Mouse (Mus musculus) mature B cell (primary cell): Measurements from ENCODE around the gene Kdm4c.
"Not testable (repeated sequence)": the region's sequence is repeated elsewhere in the genome, so short reads cannot be mapped to it uniquely, and the experiment has no call there.

ENCODE experiments used
- in situ Hi-C: fragments of 300-500 bp; cut with MboI; formaldehyde crosslinking; loops from 2 replicates; pipeline ENCODE4 v1.14.3; 2019

The Kdm4c gene

DNA sequence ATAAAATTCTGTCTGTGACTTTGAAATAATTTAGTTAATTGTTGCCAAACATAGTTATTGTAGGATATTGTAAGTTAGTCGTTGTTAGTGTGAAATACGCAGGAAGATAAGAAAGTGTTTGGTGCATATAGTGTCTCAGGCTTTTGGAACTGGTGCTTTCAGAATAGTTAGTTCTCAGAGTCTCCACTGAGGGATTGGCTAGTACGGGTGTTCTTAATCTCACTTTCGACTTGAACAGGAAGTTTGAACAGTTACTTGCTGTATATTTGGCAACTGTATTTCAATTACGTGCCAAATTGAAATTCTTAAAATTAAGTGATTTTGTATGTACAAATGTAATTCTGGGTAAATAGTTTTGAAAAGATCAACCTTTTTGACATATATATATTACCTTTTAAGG is 68.8 kb downstream of the Kdm4c start:
- in situ Hi-C loops = no loop called here

DNA sequence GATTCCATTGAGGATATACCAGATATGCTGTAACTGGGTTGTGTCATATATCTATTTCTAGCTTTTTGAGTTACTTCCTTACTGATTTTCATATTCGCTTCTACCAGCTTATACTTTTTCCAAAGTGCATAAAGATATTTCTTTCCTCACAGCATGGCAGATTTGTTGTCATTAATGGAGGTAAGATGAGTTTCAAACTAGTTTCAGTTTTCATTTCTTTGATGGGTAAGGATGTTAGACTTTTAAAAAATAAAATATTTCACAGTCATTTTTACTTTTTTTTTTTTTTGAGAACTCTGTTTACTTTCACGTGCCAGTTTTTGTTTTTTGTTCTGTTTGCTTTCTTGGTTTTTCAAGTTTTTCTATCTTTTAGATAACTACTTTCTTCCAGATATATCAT is 70.6 kb downstream of the Kdm4c start:
- in situ Hi-C loops = no loop called here

- in situ Hi-C loops = no loop called here
Observed at GRCm38 (mm10) chr4:74315388-74315787, 73.1 kb downstream of the Kdm4c start.

GRCm38 (mm10) chr4:74319313-74319712 is 77.0 kb downstream of the Kdm4c start:
- in situ Hi-C loops = no loop called here

- in situ Hi-C loops = no loop called here
Observed at GRCm38 (mm10) chr4:74357479-74357878, 115.2 kb downstream of the Kdm4c start.

- in situ Hi-C loops = no loop called here
Observed at GRCm38 (mm10) chr4:74360274-74360673, 118.0 kb downstream of the Kdm4c start.

GRCm38 (mm10) chr4:74386583-74386982 is 144.3 kb downstream of the Kdm4c start:
- in situ Hi-C loops = no loop called here

- in situ Hi-C loops = no loop called here
Observed at GRCm38 (mm10) chr4:74393162-74393561, 150.9 kb downstream of the Kdm4c start.

DNA sequence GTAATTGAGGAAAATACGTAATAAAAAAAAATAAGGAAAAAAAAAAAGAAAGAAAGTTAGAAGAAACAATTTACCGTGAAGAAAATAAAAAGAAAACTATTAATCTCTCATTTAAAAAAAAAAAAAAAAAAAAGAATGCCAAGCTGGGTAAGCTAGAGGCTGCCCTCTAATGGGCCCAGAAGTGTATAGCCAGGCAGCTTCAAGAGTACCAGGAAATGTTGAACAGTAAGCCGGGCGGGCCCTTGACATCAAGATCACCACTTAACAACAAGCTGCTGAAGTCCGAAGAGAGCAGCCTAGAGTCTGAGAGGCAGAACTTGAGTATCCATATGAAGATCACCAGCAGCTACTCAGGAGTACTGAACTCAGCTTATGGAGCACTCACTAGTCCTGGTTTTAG is 154.3 kb downstream of the Kdm4c start:
- in situ Hi-C loops = no loop called here

DNA sequence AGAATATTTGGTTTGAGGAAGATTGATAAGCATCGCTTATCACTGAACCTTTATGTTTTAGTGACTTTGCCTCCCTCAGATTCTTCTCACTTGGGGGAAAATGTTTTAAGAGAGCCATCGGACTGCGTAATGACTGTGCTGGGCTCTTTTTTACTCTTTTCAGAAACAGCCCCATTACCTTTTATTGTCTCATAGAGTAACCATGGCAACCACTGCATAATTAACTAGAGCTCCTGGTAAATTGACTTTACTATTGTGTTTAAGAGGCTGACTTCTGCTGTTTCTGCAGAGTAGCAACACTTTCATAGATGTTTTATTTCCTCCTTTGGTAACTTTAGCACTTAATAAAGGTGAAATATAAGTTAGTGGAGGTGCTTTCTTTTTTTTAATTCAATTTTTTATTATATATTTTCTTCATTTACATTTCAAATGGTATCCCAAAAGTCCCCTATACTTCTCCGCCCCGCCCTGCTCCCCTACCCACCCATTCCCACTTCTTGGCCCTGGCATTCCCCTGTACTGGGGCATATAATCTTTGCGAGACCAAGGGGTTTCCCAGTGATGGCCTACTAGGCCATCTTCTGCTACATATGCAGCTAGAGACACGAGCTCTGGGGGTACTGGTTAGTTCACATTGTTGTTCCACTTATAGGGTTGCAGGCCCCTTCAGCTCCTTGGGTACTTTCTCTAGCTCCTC is 159.5 kb downstream of the Kdm4c start:
- in situ Hi-C loops = not testable (repeated sequence)

DNA sequence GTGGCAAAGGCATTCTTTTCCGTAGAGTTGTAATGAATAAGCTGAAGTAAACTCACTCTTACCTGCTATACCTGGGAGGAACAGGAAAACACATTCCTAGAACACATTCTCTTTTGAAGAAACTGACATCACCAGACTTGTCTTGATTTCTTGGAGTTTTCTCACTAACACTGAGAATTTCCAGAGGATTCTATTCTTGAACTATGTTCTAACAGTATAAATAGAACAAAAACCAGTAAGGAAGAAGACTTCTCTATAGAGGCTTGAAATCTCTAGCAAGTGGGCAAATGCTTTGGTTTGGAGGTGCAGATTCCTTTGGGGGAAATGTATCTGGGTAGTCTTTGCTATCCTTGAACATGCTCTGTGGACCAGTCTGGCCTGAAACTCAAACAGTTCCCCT is 166.4 kb downstream of the Kdm4c start:
- in situ Hi-C loops = no loop called here

GRCm38 (mm10) chr4:74419794-74420193 is 177.5 kb downstream of the Kdm4c start:
- in situ Hi-C loops = no loop called here
